In the genomic region with DNA sequence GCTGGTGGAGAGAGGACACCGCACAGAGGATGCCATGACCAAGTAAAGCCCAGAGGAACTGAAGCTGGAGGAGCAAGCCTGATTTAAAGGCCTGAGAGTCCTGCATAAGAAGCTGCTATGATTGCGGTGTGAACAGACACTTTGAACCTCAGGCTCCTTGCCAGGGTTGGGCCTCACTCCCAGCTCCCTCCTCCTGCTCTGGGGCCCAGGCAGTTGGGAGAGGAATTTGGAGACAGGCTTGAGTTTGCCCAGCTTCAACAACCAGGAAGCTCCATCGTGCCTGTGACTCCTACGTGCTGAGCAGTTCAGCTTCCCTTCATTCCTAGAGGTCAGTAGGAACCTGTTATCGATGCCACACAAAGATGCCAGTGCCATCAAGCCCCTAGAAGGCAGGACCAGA, we compare ENCODE assay signal across 7 mouse cellular contexts. TPM values are rescaled to one million over a fixed set of nuclear protein-coding genes. Genes with fewer than 3 reads are reported as not detected.
A peak's percentile ranks its signal among the peaks of the same experiment; 100 is the strongest.
DNase-seq lines count a peak whose midpoint lies in the region; ATAC-seq lines count a peak whose summit lies in the region.

No protein-coding gene starts in this region.

- ATAC-seq in kidney, embryonic 14.5 days (ENCODE audit: low FRiP score, low TSS enrichment) = no peak
- ATAC-seq in intestine, embryonic 15.5 days = peak; percentile 77
- ATAC-seq in stomach, embryonic 15.5 days (ENCODE audit: insufficient read depth, low FRiP score, low read depth) = peak; percentile 16; the same call in 1 of the 2 replicates
- no peak for ATAC-seq in midbrain, embryonic 16.5 days

- peak; percentile 7 to 51 for DNase-seq in kidney, postnatal 36 days
- DNase-seq in heart, adult 9 months (ENCODE audit: low spot score in 2 of 2) = peak; percentile 30 to 58
- no peak for DNase-seq in c-Kit-positive CD71-positive TER-119-positive erythroid progenitor cells, embryonic 14.5 days (ENCODE audit: low spot score)

- H3K9ac ChIP-seq in kidney, embryonic 14.5 days (ENCODE audit: low read depth, low read length) = no peak overlapping the region
- H3K9ac ChIP-seq in intestine, embryonic 15.5 days = no peak overlapping the region
- no peak overlapping the region for H3K9ac ChIP-seq in stomach, embryonic 15.5 days
- no peak overlapping the region for H3K9ac ChIP-seq in midbrain, embryonic 16.5 days (ENCODE audit: low read depth, low read length)

- no peak overlapping the region for H3K4me2 ChIP-seq in kidney, embryonic 14.5 days (replicated peaks; ENCODE audit: low read depth, low read length)
- no peak overlapping the region; the same call in 1 of the 2 replicates for H3K4me2 ChIP-seq in intestine, embryonic 15.5 days (replicated peaks)
- no peak overlapping the region for H3K4me2 ChIP-seq in stomach, embryonic 15.5 days
- no peak overlapping the region for H3K4me2 ChIP-seq in midbrain, embryonic 16.5 days (ENCODE audit: low read length)

- H3K36me3 ChIP-seq in kidney, embryonic 14.5 days (ENCODE audit: control insufficient read depth, insufficient read depth, low read length) = no peaks in the 10 kb centered on the region
- no peaks in the 10 kb centered on the region for H3K36me3 ChIP-seq in intestine, embryonic 15.5 days
- no peaks in the 10 kb centered on the region for H3K36me3 ChIP-seq in stomach, embryonic 15.5 days
- H3K36me3 ChIP-seq in midbrain, embryonic 16.5 days (ENCODE audit: control insufficient read depth, insufficient read depth, low read length) = no peaks in the 10 kb centered on the region

- no peaks in the 10 kb centered on the region for H3K9me3 ChIP-seq in kidney, embryonic 14.5 days (ENCODE audit: control insufficient read depth, low read length)
- no peaks in the 10 kb centered on the region for H3K9me3 ChIP-seq in intestine, embryonic 15.5 days
- no peaks in the 10 kb centered on the region for H3K9me3 ChIP-seq in stomach, embryonic 15.5 days
- H3K9me3 ChIP-seq in midbrain, embryonic 16.5 days (replicated peaks; ENCODE audit: control insufficient read depth, low read length, poor library complexity, severe bottlenecking) = no peaks in the 10 kb centered on the region

- H3K4me1 ChIP-seq in kidney, embryonic 14.5 days (ENCODE audit: control insufficient read depth, insufficient read depth, low read length) = no peaks in the 10 kb centered on the region
- peaks cover 11% of the 10 kb centered on the region for H3K4me1 ChIP-seq in intestine, embryonic 15.5 days (replicated peaks)
- peaks cover 16% of the 10 kb centered on the region for H3K4me1 ChIP-seq in stomach, embryonic 15.5 days
- H3K4me1 ChIP-seq in midbrain, embryonic 16.5 days (ENCODE audit: control insufficient read depth, insufficient read depth, low read length) = no peaks in the 10 kb centered on the region

- no peak overlapping the region for H3K27ac ChIP-seq in kidney, embryonic 14.5 days (ENCODE audit: low read depth, low read length)
- H3K27ac ChIP-seq in intestine, embryonic 15.5 days = peak overlapping the region; percentile 66
- H3K27ac ChIP-seq in stomach, embryonic 15.5 days = peak overlapping the region; percentile 77
- no peak overlapping the region for H3K27ac ChIP-seq in midbrain, embryonic 16.5 days (ENCODE audit: low read length)

- 77% methylated on average over 5 of the region's 5 CpGs for WGBS in kidney, embryonic 14.5 days
- 45% methylated on average over 5 of the region's 5 CpGs for WGBS in intestine, embryonic 15.5 days
- WGBS in stomach, embryonic 15.5 days = 40% methylated on average over 5 of the region's 5 CpGs
- WGBS in midbrain, embryonic 16.5 days = 76% methylated on average over 5 of the region's 5 CpGs

- no peak overlapping the region for H3K4me3 ChIP-seq in kidney, embryonic 14.5 days (ENCODE audit: low read length)
- no peak overlapping the region for H3K4me3 ChIP-seq in intestine, embryonic 15.5 days (replicated peaks)
- H3K4me3 ChIP-seq in stomach, embryonic 15.5 days (replicated peaks) = no peak overlapping the region
- H3K4me3 ChIP-seq in midbrain, embryonic 16.5 days (ENCODE audit: low read depth, low read length) = no peak overlapping the region

- no peaks in the 10 kb centered on the region for H3K27me3 ChIP-seq in kidney, embryonic 14.5 days (ENCODE audit: control insufficient read depth, insufficient read depth, low read length)
- H3K27me3 ChIP-seq in intestine, embryonic 15.5 days (replicated peaks) = no peaks in the 10 kb centered on the region
- H3K27me3 ChIP-seq in stomach, embryonic 15.5 days (replicated peaks) = no peaks in the 10 kb centered on the region
- H3K27me3 ChIP-seq in midbrain, embryonic 16.5 days (ENCODE audit: control insufficient read depth, insufficient read depth, low read depth, low read length) = no peaks in the 10 kb centered on the region

RNA-seq across cellular contexts. Expression of gene Emp2, which starts 35.7 kb away (rescaled TPM):
- polyA plus RNA-seq in kidney, embryonic 14.5 days (2014; fragmentation: Nextera tagmentation; extraction: Ambion mirVana) = 9.8 and 14.7 TPM in 2 replicates
- polyA plus RNA-seq in intestine, embryonic 15.5 days (2015; fragmentation: Nextera tagmentation; extraction: Ambion mirVana) = 20.0 and 20.3 TPM in 2 replicates
- 35.2 and 48.4 TPM in 2 replicates for polyA plus RNA-seq in stomach, embryonic 15.5 days (2015; fragmentation: Nextera tagmentation; extraction: Ambion mirVana)
- 10.8 and 18.8 TPM in 2 replicates for polyA plus RNA-seq in midbrain, embryonic 16.5 days (2015; fragmentation: Nextera tagmentation; extraction: Ambion mirVana)

RNA-seq across cellular contexts. Expression of gene Tekt5, which starts 45.9 kb away (rescaled TPM):
- polyA plus RNA-seq in kidney, embryonic 14.5 days (2014; fragmentation: Nextera tagmentation; extraction: Ambion mirVana) = 0.90 and 1.3 TPM in 2 replicates
- 0.15 and 0.25 TPM in 2 replicates for polyA plus RNA-seq in intestine, embryonic 15.5 days (2015; fragmentation: Nextera tagmentation; extraction: Ambion mirVana)
- 0.98 TPM in 2 replicates for polyA plus RNA-seq in stomach, embryonic 15.5 days (2015; fragmentation: Nextera tagmentation; extraction: Ambion mirVana)
- polyA plus RNA-seq in midbrain, embryonic 16.5 days (2015; fragmentation: Nextera tagmentation; extraction: Ambion mirVana) = 12.9 and 18.3 TPM in 2 replicates

Comparison
In these comparisons a context has a peak if more than half of its experiments do, and no peak if none do; other contexts are left out.
1. ATAC-seq: peak in intestine, embryonic 15.5 days (single experiment) and stomach, embryonic 15.5 days (single experiment); none in kidney, embryonic 14.5 days (single experiment) and midbrain, embryonic 16.5 days (single experiment).
2. H3K27ac ChIP-seq: peak in intestine, embryonic 15.5 days (single experiment) and stomach, embryonic 15.5 days (single experiment); none in kidney, embryonic 14.5 days (single experiment) and midbrain, embryonic 16.5 days (single experiment).